Mouse (Mus musculus): ENCODE data around the gene Pus7. TPM values are rescaled to one million over a fixed set of nuclear protein-coding genes. Genes with fewer than 3 reads are reported as not detected.

Pus7 gene
- total RNA-seq (2021): 23.7 and 27.3 TPM in 2 replicates
- long read RNA-seq, transcript Pus7-201 (16 exons, 3,407 nt): major isoform, 40 of 52 reads
- long read RNA-seq, partial matches to known transcripts: 4 of 52 reads
- long read RNA-seq, other reads (novel, unspliced or antisense): 8 of 52 reads

DNA sequence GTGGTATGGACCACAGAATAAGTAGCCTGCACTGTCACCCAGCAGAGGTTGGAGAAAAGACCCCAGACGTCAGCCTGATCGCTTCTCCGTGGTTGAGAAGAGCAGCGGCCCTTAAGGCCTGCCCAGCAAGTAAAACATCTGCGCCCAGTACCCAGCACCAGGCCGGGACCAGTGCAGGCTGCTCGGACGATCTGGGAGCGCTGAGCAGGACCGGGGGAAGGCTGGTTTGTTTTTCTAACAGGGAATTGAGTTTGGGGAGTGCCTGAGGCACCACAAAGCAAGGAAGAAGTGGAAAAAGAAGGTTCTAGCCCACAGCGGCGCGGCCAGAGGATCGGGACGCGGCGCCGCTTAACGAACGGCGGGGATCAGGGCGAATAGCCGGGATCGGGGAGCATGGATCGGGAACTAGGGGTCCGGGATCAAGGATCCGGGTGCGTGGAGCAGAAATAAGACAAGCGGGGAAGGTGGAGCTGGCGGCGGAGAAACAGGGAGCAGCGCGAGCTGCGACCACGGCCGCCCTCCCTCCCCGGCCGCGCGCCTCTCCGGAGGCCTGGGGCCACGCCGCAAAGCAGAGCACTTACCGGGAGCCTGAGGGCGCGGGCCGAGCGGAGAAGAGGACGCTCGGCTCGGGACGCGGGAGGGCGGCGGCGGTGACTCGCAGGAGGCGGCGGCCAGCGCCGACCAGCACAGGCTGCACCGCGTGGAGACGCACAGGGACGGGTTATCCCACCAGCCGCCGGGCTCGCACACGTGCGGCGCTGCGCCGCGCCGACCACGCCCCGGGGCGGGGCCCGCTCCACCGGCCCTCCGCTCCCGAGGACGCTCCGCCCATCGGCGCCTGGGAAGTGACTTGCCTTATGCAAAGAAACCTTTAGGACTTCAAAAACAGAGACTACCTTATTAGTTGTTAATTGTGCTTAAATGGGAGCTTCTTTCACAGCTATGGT is at the start of gene Pus7:
Gene Pus7, minus strand, starts transcription at position 781 of the 947 bp plus-strand sequence.
- DNase-seq: peak; percentile 91

DNA sequence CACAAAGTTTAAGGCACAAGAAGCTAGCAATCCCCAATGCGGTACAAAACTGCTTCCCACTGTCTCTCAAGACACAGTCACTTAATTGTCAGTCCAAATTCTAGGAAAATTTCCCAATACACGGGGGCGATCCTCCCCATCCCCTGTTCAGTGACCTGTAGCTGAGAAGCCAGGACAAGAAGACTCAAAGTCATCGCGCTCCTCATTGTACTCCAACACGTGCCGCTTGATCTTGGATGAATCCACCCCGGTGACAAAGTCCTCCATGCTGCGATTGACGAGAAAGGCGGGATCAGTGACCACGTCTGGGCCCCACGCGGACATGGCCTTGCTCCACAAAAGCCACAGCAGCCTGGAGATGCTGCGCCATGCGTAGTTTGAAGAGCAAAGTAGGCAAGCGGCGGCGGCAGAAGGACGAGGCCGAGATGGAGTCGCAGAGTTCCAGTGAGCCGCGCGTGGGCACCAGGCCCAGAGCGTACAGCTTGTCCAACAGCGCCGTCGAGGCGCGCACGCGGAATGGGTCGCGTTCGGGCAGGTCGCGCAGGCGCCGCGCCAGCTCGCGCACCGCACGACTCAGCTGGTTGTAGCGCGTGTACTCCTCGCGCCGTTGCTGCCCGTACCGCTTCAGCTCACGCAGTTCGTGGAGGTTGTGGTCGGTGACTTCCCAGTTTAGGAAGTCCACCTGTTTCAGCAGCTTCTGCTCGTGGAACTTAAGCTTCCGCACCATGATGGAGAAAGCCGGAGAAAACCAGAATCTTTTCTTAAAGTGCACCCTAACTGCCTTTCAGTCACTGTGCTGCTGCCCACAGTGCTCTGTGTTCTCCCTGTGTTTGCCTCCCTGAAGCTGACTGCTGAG is 47.6 kb upstream of the Pus7 start:
- peak; percentile 67 for DNase-seq

DNA sequence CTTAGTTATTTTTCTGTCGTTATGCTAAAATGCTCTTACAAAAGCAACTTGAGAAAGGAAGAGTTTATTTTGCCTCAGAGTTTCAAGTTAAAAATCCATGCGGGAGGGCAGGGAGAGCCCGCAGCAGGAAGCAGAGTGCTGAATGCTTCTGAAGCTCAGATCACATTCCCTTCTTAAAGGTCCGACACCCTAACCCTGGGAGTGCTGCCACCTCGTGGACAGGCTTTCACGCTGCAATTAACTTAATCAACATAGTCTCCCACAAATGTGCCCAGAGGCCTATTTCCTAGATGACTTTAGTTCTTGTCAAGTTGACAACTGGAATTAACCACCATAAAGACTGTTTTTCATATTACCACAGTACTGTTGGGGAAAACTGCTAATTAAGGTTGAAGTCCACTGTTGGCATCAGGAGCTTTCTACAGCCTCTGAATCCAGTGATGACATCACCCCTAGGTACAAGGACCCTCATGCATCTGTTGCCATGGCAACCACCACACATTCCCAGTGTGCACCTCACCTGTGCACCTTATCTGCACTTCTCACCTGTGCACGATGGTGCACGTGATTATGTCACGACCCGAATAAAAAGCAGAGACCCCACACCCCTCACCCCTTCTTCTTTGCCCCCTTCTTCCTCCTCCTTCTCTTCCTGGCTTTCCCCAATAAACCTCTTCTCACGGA is 43.0 kb upstream of the Pus7 start:
- peak; percentile 77 for DNase-seq

DNA sequence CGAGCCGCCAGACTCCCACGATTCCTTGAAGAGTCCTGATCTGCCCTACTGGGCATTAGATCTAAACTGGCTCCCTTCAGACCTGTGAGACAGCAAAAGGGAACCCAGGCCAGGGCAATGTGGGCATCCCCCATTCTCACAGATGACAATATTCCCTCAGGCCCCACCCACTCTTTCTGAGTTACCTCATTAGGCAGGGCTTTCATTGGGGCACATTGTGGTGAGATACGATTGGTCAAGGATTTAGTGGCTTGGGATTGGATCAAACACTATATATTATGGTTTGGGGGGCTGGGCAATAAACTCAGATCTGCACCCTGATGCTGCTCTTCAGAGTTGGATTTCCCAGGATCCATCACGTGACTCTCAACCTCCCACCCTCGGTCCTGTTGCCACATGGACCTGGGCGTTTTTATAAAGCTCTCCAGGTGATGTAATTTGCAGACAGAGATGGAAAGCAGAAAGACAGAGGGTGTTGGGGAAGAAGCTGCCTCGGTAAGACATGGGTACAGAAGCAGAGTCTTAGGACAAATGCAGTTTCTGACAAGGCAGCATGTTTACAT is 40.7 kb upstream of the Pus7 start:
- no peak for DNase-seq

DNA sequence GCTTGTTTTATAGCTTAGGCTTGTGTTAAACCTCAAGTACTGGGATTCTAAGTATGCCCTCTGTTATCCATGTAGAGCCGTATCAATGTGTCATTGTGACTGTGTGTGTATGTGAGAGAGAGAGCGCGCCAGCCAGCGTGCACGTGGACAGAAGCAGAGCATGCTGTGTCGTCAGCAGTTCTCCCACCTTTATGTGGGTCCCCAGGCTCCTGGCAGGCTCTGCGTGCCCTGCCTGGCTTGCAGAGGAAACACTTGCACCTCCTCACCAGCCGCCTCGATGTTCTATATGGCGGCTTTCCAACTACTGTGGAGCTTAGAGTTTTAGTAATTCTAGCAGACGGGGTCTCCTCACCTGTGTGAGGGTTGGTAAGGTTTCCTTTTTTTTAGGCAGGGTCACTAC is 38.8 kb upstream of the Pus7 start:
- no peak for DNase-seq

DNA sequence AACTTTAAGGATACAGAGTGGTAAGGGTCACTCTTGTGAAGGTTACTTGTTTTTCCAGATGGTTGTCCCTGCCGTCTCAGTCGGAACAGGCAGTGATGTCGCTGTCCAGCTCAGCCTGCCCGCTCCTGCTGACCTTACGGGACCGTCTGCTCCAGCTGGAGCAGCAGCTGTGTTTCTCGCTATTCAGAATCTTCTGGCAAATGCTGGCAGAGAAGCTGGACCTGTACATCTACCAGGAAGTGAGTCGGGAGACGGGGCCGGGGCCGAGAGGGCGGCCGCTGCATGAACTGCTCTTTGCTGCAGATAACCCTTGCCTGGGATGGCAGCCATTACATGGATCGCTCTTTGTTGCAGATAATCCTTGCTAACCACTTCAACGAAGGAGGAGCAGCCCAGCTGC is 33.2 kb upstream of the Pus7 start:
- no peak for DNase-seq

DNA sequence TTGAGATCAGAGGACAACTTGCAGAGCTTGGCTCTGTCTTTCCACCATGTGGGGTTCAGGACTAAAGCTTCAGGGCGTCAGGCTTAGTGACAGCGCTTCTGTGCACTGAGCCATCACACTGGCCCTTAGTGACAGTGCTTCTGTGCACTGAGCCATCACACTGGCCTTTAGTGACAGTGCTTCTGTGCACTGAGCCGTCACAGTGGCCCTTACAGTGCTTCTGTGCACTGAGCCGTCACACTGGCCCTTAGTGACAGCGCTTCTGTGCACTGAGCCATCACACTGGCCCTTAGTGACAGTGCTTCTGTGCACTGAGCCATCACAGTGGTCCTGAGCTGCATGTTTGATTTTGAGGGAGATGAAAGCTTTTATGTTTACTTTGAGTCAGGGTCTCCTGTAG is 31.3 kb upstream of the Pus7 start:
- DNase-seq: no peak

DNA sequence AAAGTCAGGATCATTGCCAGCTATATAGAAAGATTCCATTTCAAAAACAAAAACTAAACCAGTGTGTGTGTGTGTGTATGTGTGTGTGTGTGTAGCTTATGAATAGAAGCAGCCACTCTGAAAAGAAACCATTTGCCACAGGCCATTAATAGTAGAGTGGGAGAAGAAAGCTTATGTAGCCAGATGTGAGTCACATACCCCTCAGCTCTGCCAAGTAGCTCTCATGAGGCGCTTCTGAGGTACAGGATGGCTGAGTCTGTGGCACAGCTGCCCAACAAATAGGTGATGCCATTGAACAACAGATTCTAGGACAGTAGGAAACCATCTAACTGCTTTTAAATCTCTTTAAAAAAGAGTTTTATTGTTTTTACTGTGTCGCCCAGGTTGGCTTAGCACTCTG is 9.2 kb upstream of the Pus7 start:
- DNase-seq: no peak

DNA sequence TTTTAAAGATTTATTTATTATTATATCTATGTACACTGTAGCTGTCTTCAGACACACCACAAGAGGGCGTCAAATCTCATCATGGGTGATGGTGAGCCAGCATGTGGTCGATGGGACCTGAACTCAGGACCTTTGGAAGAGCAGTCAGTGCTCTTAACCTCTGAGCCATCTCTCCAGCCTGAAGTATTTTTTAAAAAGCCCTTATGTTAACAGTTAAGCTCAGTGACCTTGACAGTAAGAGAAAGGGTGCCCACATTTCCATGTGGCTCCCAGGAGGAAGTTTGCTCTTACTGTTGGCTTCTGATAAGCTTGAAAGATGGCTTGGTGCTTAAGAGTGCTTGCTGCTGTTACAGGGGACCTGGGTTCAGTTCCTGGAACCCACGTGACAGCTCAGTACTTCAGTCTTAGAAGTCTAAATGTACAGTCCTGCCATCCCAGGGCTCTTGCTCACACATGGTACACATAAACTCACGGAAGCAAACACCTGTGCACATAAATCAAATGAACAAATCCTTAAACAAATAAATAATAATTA is 5.6 kb upstream of the Pus7 start:
- no peak for DNase-seq

DNA sequence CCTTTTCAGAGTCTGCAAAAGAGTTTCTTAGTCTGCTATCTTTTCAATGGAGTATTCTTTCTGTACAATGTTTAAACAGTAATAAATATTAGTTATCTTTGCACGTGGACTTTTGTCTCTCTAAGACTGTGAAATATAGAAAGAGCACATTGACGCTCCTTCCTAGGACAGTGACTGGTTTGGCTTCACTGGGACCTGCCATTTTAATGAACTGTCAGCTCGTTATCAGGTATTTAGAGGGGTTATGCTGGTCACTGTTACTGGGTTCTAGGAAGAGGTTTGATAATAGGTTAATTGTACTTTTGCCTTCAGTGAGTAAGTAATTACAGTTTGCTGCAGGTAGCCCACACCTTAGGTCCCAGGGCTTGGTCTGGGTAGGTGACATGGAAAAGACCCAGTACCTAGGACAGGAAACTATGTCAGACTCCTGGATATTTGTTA is 4.9 kb upstream of the Pus7 start:
- DNase-seq: no peak

DNA sequence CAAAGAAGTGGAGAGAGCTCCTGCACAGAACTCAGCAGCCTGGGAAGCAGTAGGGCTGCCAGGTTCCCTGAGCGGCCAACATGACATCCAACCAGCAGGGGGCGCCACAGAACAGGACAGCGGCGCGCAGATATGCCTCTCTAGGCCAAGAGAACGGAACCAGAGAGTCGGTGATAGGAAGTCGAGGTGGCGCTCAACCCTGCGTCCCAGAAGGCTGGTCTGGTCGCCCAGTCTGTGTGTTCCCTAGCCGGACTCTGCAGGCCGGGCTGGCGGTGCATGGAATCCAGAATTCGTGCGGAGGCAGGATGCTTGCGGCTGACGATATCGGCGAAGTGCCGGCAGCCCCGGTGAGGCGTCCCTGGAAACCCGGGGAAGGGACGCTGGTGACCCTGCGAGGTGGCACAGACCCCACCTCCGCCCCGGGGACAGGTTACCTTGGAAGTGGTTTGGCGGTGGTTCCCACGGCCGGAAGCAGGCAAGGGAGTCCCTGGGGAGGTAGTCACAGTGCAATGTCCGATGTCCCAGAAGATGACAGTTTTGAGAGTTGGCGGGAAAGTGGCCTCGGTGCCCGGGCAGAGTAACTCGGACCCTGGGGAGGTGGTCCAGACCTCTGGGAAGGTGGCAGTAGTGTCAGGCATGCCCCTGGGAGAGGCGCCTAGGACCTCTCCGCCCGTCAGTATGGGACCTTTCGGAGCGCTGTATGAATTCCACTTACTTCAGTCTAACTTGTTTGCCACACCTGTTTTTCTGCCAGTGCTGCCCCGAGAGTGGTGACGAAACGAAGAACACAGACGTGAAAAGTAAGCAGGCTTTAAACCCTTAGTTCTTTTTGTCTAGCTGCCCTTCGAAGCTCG is 4.3 kb upstream of the Pus7 start, which contains the start of gene Rint1:
Gene Rint1, plus strand, starts transcription at position 176 of the 854 bp plus-strand sequence.
- DNase-seq: peak; percentile 97

DNA sequence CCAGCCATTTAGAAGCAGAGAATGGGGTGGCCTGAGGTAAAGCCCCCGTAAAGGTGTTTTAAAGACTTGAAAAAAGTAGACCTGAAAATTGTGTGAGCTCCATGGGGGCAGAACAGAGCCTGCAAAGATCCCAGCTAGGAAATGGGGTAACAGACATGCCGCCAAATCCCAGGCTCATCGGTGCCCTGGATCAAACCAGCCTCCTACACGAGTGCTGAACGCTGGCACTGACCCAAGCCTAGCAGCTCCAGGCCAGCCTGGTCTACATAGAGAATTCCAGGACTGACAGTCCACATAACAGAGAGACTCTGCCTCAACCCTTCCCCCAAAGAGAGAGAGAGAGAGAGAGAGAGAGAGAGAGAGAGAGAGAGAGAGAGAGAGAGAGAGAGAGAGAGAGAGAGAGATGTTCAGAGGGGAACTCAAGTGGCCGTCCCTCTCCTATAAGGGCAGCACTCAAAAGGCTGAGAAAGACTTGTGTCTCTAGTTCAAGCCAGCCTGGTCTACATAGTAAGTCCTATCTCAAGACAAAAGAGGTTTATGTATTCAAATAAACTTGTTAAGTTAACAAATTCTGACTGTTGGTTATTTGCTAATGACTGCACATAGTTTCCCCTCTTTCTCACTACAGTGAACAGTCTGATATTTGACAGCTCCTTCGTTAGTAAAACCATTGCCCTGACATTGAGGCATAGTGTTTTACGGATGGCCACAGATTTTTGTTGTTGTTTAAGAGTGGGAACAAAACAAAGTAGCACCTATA is 1.3 kb downstream of the Pus7 start:
- DNase-seq: no peak

DNA sequence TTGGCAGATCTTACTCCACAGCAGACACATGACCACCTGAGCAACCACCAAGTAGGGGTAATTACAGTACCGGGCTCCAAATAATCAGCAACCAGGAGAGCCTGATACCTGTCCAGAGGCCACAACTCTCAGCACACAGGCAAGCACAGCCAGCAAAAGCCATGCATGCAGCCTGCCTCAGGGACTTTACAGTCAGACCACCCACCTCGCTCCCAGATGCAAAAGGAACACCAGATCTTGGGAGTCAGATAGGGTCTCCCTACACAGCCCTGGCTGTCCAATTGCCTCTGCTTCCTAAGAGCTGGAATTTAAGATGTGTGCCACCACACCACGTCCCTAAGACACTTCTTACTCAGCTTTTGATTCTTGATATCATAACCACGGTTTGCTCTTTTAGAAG is 2.3 kb downstream of the Pus7 start:
- no peak for DNase-seq

DNA sequence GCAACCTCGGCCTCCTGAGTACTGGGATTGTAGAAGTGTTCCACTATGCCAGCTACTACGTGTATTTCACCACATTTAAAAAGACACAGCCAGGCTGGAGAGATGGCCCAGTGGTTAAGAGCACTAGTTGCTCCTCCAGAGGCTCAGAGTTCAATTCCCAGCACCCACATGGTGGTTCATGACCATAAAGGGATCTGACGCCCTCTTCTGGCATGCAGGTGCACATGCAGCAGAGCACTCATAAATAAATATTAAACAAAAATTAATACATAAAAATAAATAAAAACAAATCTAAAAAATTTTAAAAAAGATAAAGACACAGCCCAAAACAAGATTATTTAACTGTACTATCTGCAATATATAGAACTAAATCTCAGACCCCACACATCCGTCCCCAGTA is 3.0 kb downstream of the Pus7 start:
- no peak for DNase-seq

DNA sequence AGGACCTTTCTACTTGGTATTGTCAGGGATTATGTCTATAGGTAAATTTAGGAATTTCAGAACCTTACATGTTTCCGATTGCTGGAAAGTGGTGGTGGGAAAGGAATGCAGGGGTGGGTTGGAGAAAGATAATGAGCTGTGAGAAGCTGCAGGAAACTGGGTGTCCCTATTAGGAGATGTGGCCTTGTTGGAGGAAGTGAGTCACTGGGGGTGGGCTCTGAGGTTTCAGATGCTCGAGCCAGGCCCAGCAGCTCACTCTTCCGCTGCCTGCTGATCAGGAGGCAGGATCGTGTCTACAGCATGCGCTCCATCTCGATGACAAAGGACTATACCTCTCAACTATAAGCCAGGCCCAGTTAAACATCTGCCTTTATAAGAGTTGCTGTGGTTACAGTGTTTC is 9.3 kb downstream of the Pus7 start:
- no peak for DNase-seq

DNA sequence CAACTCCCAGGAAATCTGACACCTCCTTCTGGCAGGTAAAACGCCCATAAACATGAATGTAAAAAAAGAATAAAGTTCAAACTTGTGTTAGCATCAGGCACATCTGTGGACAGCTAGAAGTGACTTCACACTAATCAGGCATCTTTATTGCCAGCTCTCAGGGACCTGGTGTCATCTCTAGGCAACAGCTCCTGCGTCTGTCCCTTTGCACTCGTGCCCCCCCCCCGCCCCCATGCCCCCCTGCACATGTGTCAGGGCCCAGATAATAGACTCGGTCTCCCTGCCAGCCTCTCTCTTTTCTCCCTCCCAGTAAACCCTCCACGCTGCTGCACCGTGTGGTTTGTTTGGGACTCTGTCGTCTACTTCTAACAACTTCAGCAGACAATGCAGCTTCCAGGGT is 12.4 kb downstream of the Pus7 start:
- DNase-seq: no peak

DNA sequence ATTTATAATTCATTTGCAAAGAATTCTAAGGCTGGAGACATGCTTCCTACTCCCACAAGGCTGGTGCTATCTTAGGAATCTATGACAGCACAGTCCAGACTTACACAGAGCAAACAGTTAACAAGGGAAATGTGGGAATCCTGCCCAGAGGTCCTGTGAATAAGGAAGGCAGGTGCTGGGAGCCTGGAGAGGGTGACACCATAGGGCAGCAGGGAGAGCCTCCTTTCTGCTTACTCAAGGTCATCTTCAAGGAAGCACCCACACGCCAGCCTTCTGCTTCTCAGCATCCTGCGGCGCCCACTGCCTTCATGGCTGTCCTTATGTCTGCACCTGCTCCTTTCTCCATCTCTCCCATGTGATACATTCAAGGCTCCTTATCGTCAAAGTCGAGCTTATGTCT is 19.0 kb downstream of the Pus7 start:
- no peak for DNase-seq

DNA sequence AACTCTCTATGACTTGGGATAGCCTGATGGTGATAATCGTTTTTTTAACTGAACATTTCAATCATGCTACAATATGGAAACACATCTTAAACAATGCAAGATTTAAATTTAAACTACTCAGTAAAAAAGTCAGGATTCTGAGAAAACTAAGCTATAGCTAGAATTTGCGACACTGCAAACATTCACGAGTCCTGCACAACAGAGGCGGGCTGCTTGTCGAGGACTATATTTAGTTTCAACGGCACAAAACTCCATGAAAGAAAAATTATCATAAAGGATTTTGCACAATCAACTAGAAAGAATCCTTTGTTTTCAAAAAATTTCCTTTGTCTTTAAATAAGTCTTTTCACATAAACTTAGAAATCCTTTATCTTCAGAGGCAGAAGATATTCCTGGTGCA is 21.0 kb downstream of the Pus7 start:
- DNase-seq: no peak

DNA sequence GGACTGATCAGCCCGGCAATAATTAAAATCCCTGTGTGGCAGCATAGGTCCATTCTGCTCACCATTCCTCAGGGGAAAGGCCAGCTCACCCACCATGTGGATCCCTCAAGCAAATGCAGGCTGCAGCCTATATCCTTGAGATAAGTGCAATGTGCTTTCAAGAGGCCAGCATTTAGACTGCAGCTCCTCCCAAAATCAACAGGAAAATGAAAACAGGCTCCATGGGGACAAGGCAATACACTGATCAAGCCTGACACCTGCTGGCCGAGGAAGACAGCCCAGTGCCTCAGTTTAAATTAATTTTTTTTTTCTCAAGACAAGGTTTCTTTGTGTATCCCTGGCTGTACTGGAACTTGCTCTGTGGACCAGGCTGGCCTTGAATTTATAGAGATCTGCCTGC is 24.9 kb downstream of the Pus7 start:
- DNase-seq: peak; percentile 27

DNA sequence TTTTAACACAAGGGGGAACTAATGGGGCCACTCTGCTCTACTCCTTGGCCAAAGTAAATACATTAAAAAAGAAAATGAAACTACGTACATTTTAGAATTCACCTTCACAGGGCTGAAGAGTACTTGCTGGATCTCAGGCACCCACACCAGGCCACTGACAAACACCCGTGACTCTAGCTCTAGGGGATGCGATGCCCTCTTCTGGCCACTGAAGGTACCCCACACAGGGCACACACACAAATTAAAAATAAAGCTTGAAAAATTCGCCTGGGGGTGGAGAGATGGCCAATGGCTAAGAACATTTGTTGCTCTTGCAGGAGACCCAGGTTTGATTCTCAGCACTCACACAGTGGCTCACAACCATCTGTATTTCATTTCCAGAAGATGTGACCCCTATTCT is 27.1 kb downstream of the Pus7 start:
- no peak for DNase-seq
